Mouse (Mus musculus): ENCODE measurements around the gene B3gnt6. TPM values are rescaled to one million over a fixed set of nuclear protein-coding genes. Genes with fewer than 3 reads are reported as not detected.

The B3gnt6 gene
- total RNA-seq (2021) = not detected
- long read RNA-seq, experiment 1 = 0 reads
- long read RNA-seq, experiment 2 = 0 reads

GRCm38 (mm10) chr7:98199381-98199780 lies at the start of gene B3gnt6:
Gene B3gnt6, minus strand, starts transcription at chr7:98199481.
- H3K4me3 ChIP-seq = no peak within 1 kb of the TSS
- no peak for DNase-seq
- no peak within 1 kb of the TSS for H3K27ac ChIP-seq
- TF ChIP-seq CTCF (IDR thresholded peaks at IDR 0.05) = no peak
- intact Hi-C loops (cut with DNase I) = no loop called here

GRCm38 (mm10) chr7:98236686-98237359 lies 37.5 kb upstream of the B3gnt6 start:
- DNase-seq = peak; percentile 77
- H3K4me3 ChIP-seq = no peak overlapping the region
- H3K27ac ChIP-seq = no peak overlapping the region
- TF ChIP-seq CTCF (IDR thresholded peaks at IDR 0.05) = no peak
- intact Hi-C loops (cut with DNase I) = no loop called here

- TF ChIP-seq CTCF (IDR thresholded peaks at IDR 0.05) = no peak
- no peak for DNase-seq
- H3K27ac ChIP-seq = no peak overlapping the region
- intact Hi-C loops (cut with DNase I) = no loop called here
- no peak overlapping the region for H3K4me3 ChIP-seq
Observed at GRCm38 (mm10) chr7:98223796-98224195, 24.5 kb upstream of the B3gnt6 start.

- H3K4me3 ChIP-seq = no peak overlapping the region
- TF ChIP-seq CTCF (IDR thresholded peaks at IDR 0.05) = no peak
- H3K27ac ChIP-seq = no peak overlapping the region
- no peak for DNase-seq
- intact Hi-C loops (cut with DNase I) = no loop called here
Observed at GRCm38 (mm10) chr7:98216713-98217112, 17.4 kb upstream of the B3gnt6 start.

- Histone ChIP-seq H3K4me3 (no peak overlapping the region), H3K27ac (no peak overlapping the region)
- intact Hi-C loops (cut with DNase I) = no loop called here
- TF ChIP-seq CTCF (IDR thresholded peaks at IDR 0.05) = no peak
- DNase-seq = no peak
Observed at GRCm38 (mm10) chr7:98202946-98203345, 3.7 kb upstream of the B3gnt6 start.

- DNase-seq = no peak
- H3K27ac ChIP-seq = no peak overlapping the region
- TF ChIP-seq CTCF (IDR thresholded peaks at IDR 0.05) = no peak
- H3K4me3 ChIP-seq = no peak overlapping the region
- intact Hi-C loops (cut with DNase I) = no loop called here
Observed at GRCm38 (mm10) chr7:98201493-98202028, 2.3 kb upstream of the B3gnt6 start.

GRCm38 (mm10) chr7:98200396-98200795 lies 1.1 kb upstream of the B3gnt6 start:
- no peak for DNase-seq
- intact Hi-C loops (cut with DNase I) = no loop called here
- H3K4me3 ChIP-seq = no peak overlapping the region
- no peak overlapping the region for H3K27ac ChIP-seq
- TF ChIP-seq CTCF (IDR thresholded peaks at IDR 0.05) = no peak

GRCm38 (mm10) chr7:98195151-98195801 lies 4.0 kb downstream of the B3gnt6 start:
- DNase-seq = no peak
- Histone ChIP-seq H3K27ac (no peak overlapping the region), H3K4me3 (no peak overlapping the region)
- intact Hi-C loops (cut with DNase I) = no loop called here
- no peak for TF ChIP-seq CTCF (IDR thresholded peaks at IDR 0.05)

GRCm38 (mm10) chr7:98194026-98194792 lies 5.1 kb downstream of the B3gnt6 start:
- Histone ChIP-seq H3K27ac (no peak overlapping the region), H3K4me3 (peak overlapping the region; percentile 65)
- TF ChIP-seq CTCF (IDR thresholded peaks at IDR 0.05) = no peak
- intact Hi-C loops (cut with DNase I) = loop anchor here (5.0 kb wide), 1 partner anchor 37 kb away; no protein-coding TSS in a partner anchor
- no peak for DNase-seq

GRCm38 (mm10) chr7:98193515-98194025 lies 5.7 kb downstream of the B3gnt6 start:
- intact Hi-C loops (cut with DNase I) = loop anchor here (5.0 kb wide), 1 partner anchor 36 kb away; no protein-coding TSS in a partner anchor

GRCm38 (mm10) chr7:98191571-98192250 lies 7.6 kb downstream of the B3gnt6 start:
- intact Hi-C loops (cut with DNase I) = loop anchor here (5.0 kb wide), 1 partner anchor 34 kb away; no protein-coding TSS in a partner anchor
- peak; percentile 54 for DNase-seq

More at GRCm38 (mm10) chr7:98193515-98194025, 5.7 kb downstream of the B3gnt6 start:
- peak; percentile 48 for TF ChIP-seq CTCF (IDR thresholded peaks at IDR 0.05)
- no peak overlapping the region for H3K27ac ChIP-seq
- no peak for DNase-seq
- peak overlapping the region; percentile 65 for H3K4me3 ChIP-seq

GRCm38 (mm10) chr7:98190578-98190977 lies 8.7 kb downstream of the B3gnt6 start:
- TF ChIP-seq CTCF (IDR thresholded peaks at IDR 0.05) = peak; percentile 46
- Histone ChIP-seq H3K4me3 (no peak overlapping the region), H3K27ac (no peak overlapping the region)
- intact Hi-C loops (cut with DNase I) = loop anchor here (5.0 kb wide), 1 partner anchor 33 kb away; no protein-coding TSS in a partner anchor
- no peak for DNase-seq

More at GRCm38 (mm10) chr7:98191571-98192250, 7.6 kb downstream of the B3gnt6 start:
- TF ChIP-seq CTCF (IDR thresholded peaks at IDR 0.05) = peak; percentile 51
- no peak overlapping the region for H3K4me3 ChIP-seq
- no peak overlapping the region for H3K27ac ChIP-seq

Measured in gastrocnemius, adult 2 months (tissue).